Mouse (Mus musculus) kidney, embryonic 14.5 days (tissue): ENCODE results near the gene Stra6. TPM values are rescaled to one million over a fixed set of nuclear protein-coding genes. Genes with fewer than 3 reads are reported as not detected.
A peak's percentile ranks its signal among the peaks of the same experiment; 100 is the strongest.

Source experiments
- ATAC-seq: fragments of 200-750 bp; cut with Nextera tagmentation; 2 replicates; pipeline ENCODE4 v1.8.0; 2017; ENCODE audit warnings: moderate number of reproducible peaks, mild to moderate bottlenecking, moderate TSS enrichment, moderate library complexity; ENCODE audit not compliant: low FRiP score, low TSS enrichment
- H3K27ac ChIP-seq: fragments of 300-500 bp; sonication (generic); 2 replicates; pipeline ENCODE4 v1.5.1; 2014; ENCODE audit warnings: low read depth, mild to moderate bottlenecking, low read length, moderate library complexity, mixed read lengths
- H3K27me3 ChIP-seq: fragments of 300-500 bp; sonication (generic); 2 replicates; pipeline ENCODE4 v1.6.1; 2014; ENCODE audit warnings: mild to moderate bottlenecking, low read length; ENCODE audit not compliant: control insufficient read depth, insufficient read depth
- H3K36me3 ChIP-seq: fragments of 300-500 bp; sonication (generic); 2 replicates; pipeline ENCODE4 v1.6.1; 2014; ENCODE audit warnings: low read length, mixed read lengths; ENCODE audit not compliant: control insufficient read depth, insufficient read depth
- H3K4me1 ChIP-seq: fragments of 300-500 bp; sonication (generic); 2 replicates; pipeline ENCODE4 v1.6.1; 2014; ENCODE audit warnings: low read length, mixed read lengths; ENCODE audit not compliant: control insufficient read depth, insufficient read depth
- H3K4me2 ChIP-seq: fragments of 300-500 bp; sonication (generic); replicated peaks from 2 replicates; pipeline ENCODE4 v1.6.1; 2014; ENCODE audit warnings: low read depth, mild to moderate bottlenecking, low read length
- H3K4me3 ChIP-seq: fragments of 300-500 bp; sonication (generic); 2 replicates; pipeline ENCODE4 v1.5.1; 2014; ENCODE audit warnings: mild to moderate bottlenecking, low read length
- H3K9ac ChIP-seq: fragments of 300-500 bp; sonication (generic); 2 replicates; pipeline ENCODE4 v1.6.1; 2014; ENCODE audit warnings: low read depth, mild to moderate bottlenecking, low read length, moderate library complexity
- H3K9me3 ChIP-seq: fragments of 300-500 bp; sonication (generic); 2 replicates; pipeline ENCODE4 v1.6.1; 2016; ENCODE audit warnings: low read length; ENCODE audit not compliant: control insufficient read depth
- WGBS: fragments of 180-500 bp; shearing (Covaris S2); extraction: QIAGEN DNeasy Blood & Tissue Kit; methylation state at CpG from one replicate; pipeline ENCODE4 v1.1.7; 2014; 5-methylcytosine and 5-hydroxymethylcytosine counted together
- polyA plus RNA-seq: library from polyadenylated mRNA; unstranded; fragments of >200 nt; fragmentation: Nextera tagmentation; extraction: Ambion mirVana; gene quantifications from 2 replicates; pipeline ENCODE4 v1.2.1, GENCODE M21; 2014

The Stra6 gene
- polyA plus RNA-seq, 1 experiment from 2014 or later: 39.2 TPM

- Histone ChIP-seq H3K27me3 (peaks cover 77% of the 10 kb centered on the region), H3K9me3 (no peaks in the 10 kb centered on the region), H3K4me1 (peaks cover 40% of the 10 kb centered on the region), H3K4me2 (peak overlapping the region; percentile 46; the same call in 1 of the 2 replicates), H3K4me3 (peak overlapping the region; percentile 32), H3K36me3 (no peaks in the 10 kb centered on the region), H3K27ac (no peak overlapping the region), H3K9ac (no peak overlapping the region)
- ATAC-seq: no peak
- 4% methylated on average over 46 of the region's 46 CpGs for WGBS
Observed at GRCm38 (mm10) chr9:58196610-58197567, 133.3 kb downstream of the Stra6 start.

- ATAC-seq: peak; percentile 41; the same call in 1 of the 2 replicates
- H3K9ac ChIP-seq: no peak overlapping the region; the same call in 1 of the 2 replicates
- WGBS: under 1% methylated on average over 58 of the region's 58 CpGs
- H3K4me2 ChIP-seq: peak overlapping the region; percentile 46
- peak overlapping the region; percentile 32 for H3K4me3 ChIP-seq
- H3K27me3 ChIP-seq: peaks cover 89% of the 10 kb centered on the region
- peaks cover 40% of the 10 kb centered on the region for H3K4me1 ChIP-seq
- H3K9me3 ChIP-seq: no peaks in the 10 kb centered on the region
- H3K36me3 ChIP-seq: no peaks in the 10 kb centered on the region
- no peak overlapping the region for H3K27ac ChIP-seq
Observed at GRCm38 (mm10) chr9:58197781-58198701, 134.5 kb downstream of the Stra6 start.

- H3K9me3 ChIP-seq: no peaks in the 10 kb centered on the region
- peak overlapping the region; percentile 32 for H3K4me3 ChIP-seq
- peaks cover 97% of the 10 kb centered on the region for H3K27me3 ChIP-seq
- no peak overlapping the region for H3K27ac ChIP-seq
- H3K4me1 ChIP-seq: peaks cover 44% of the 10 kb centered on the region
- 1% methylated on average over 38 of the region's 38 CpGs for WGBS
- H3K4me2 ChIP-seq: peak overlapping the region; percentile 46
- no peak overlapping the region for H3K9ac ChIP-seq
- no peak for ATAC-seq
- H3K36me3 ChIP-seq: no peaks in the 10 kb centered on the region
Observed at GRCm38 (mm10) chr9:58198801-58199371, 135.3 kb downstream of the Stra6 start.

GRCm38 (mm10) chr9:58199381-58200269, 136.0 kb downstream of the Stra6 start:
- Histone ChIP-seq H3K36me3 (no peaks in the 10 kb centered on the region), H3K4me1 (peaks cover 44% of the 10 kb centered on the region), H3K4me2 (peak overlapping the region; percentile 46), H3K27me3 (peaks cover 94% of the 10 kb centered on the region), H3K4me3 (peak overlapping the region; percentile 32), H3K9ac (no peak overlapping the region), H3K27ac (no peak overlapping the region), H3K9me3 (no peaks in the 10 kb centered on the region)
- ATAC-seq: no peak
- 2% methylated on average over 41 of the region's 41 CpGs for WGBS

GRCm38 (mm10) chr9:58200270-58201090, 136.9 kb downstream of the Stra6 start:
- Histone ChIP-seq H3K4me2 (no peak overlapping the region), H3K4me1 (peaks cover 44% of the 10 kb centered on the region)
- no peak for ATAC-seq

GRCm38 (mm10) chr9:58201091-58201842, 137.7 kb downstream of the Stra6 start:
- Histone ChIP-seq H3K27ac (no peak overlapping the region), H3K9me3 (no peaks in the 10 kb centered on the region), H3K27me3 (peaks cover 79% of the 10 kb centered on the region), H3K9ac (no peak overlapping the region), H3K36me3 (no peaks in the 10 kb centered on the region), H3K4me1 (peaks cover 41% of the 10 kb centered on the region), H3K4me3 (peak overlapping the region; percentile 6; the same call in 1 of the 2 replicates), H3K4me2 (no peak overlapping the region; the same call in 1 of the 2 replicates)
- no peak for ATAC-seq
- WGBS: 2% methylated on average over 24 of the region's 24 CpGs

More at GRCm38 (mm10) chr9:58200270-58201090, 136.9 kb downstream of the Stra6 start:
- WGBS: 11% methylated on average over 11 of the region's 11 CpGs
- Histone ChIP-seq H3K9ac (no peak overlapping the region), H3K27me3 (peaks cover 87% of the 10 kb centered on the region), H3K9me3 (no peaks in the 10 kb centered on the region), H3K4me3 (no peak overlapping the region), H3K36me3 (no peaks in the 10 kb centered on the region), H3K27ac (no peak overlapping the region)

- Histone ChIP-seq H3K4me3 (peak overlapping the region; percentile 6; the same call in 1 of the 2 replicates), H3K4me1 (peaks cover 34% of the 10 kb centered on the region), H3K4me2 (peak overlapping the region; percentile 2), H3K9me3 (no peaks in the 10 kb centered on the region), H3K36me3 (no peaks in the 10 kb centered on the region), H3K9ac (no peak overlapping the region), H3K27ac (no peak overlapping the region), H3K27me3 (peaks cover 71% of the 10 kb centered on the region)
- no peak for ATAC-seq
- WGBS: 1% methylated on average over 37 of the region's 37 CpGs
Observed at GRCm38 (mm10) chr9:58201861-58202549, 138.4 kb downstream of the Stra6 start.
